Mouse (Mus musculus) liver, embryonic 16.5 days (tissue): ENCODE data around the gene Csrp1. TPM values are rescaled to one million over a fixed set of nuclear protein-coding genes. Genes with fewer than 3 reads are reported as not detected.

Experiments used
- ATAC-seq: fragments of 200-750 bp; cut with Nextera tagmentation; 2 replicates; pipeline ENCODE4 v1.8.0; 2017; ENCODE audit warnings: low read depth, mild to moderate bottlenecking, moderate number of reproducible peaks, moderate library complexity
- H3K27ac ChIP-seq: fragments of 300-500 bp; sonication (generic); 2 replicates; pipeline ENCODE4 v1.5.1; 2014; ENCODE audit warnings: mild to moderate bottlenecking, low read length
- H3K27me3 ChIP-seq: fragments of 300-500 bp; sonication (generic); 2 replicates; pipeline ENCODE4 v1.6.1; 2014; ENCODE audit warnings: low read depth, low read length, mixed read lengths; ENCODE audit not compliant: control insufficient read depth, insufficient read depth
- H3K36me3 ChIP-seq: fragments of 300-500 bp; sonication (generic); 2 replicates; pipeline ENCODE4 v1.6.1; 2014; ENCODE audit warnings: mild to moderate bottlenecking; ENCODE audit not compliant: control insufficient read depth, insufficient read depth
- H3K4me1 ChIP-seq: fragments of 300-500 bp; sonication (generic); 2 replicates; pipeline ENCODE4 v1.6.1; 2014; ENCODE audit warnings: low read depth, low read length, mixed read lengths; ENCODE audit not compliant: control insufficient read depth
- H3K4me2 ChIP-seq: fragments of 300-500 bp; sonication (generic); 2 replicates; pipeline ENCODE4 v1.6.1; 2014; ENCODE audit warnings: low read depth, low read length, mixed read lengths
- H3K4me3 ChIP-seq: fragments of 300-500 bp; sonication (generic); 2 replicates; pipeline ENCODE4 v1.5.1; 2014; ENCODE audit warnings: low read depth, mild to moderate bottlenecking, low read length
- H3K9ac ChIP-seq: fragments of 300-500 bp; sonication (generic); 2 replicates; pipeline ENCODE4 v1.6.1; 2014; ENCODE audit warnings: low read depth, low read length
- H3K9me3 ChIP-seq: fragments of 300-500 bp; sonication (generic); replicated peaks from 2 replicates; pipeline ENCODE4 v1.6.1; 2016; ENCODE audit warnings: low read length; ENCODE audit not compliant: control insufficient read depth
- WGBS: fragments of 180-500 bp; shearing (Covaris S2); extraction: QIAGEN DNeasy Blood & Tissue Kit; methylation state at CpG from one replicate; pipeline ENCODE4 v1.1.7; 2014; ENCODE audit not compliant: insufficient replicate concordance; 5-methylcytosine and 5-hydroxymethylcytosine counted together
- polyA plus RNA-seq: library from polyadenylated mRNA; unstranded; fragments of >200 nt; fragmentation: Nextera tagmentation; extraction: Ambion mirVana; gene quantifications from 2 replicates; pipeline ENCODE4 v1.2.1, GENCODE M21; 2015

Gene Csrp1
- polyA plus RNA-seq, 1 experiment from 2014 or later = 30.5 TPM

GRCm38 (mm10) chr1:135757287-135757686 lies 37.4 kb downstream of the Csrp1 start:
- H3K9me3 ChIP-seq = no peaks in the 10 kb centered on the region
- H3K27ac ChIP-seq = no peak overlapping the region
- no peaks in the 10 kb centered on the region for H3K36me3 ChIP-seq
- 47% methylated on average over 8 of the region's 8 CpGs for WGBS
- H3K27me3 ChIP-seq = no peaks in the 10 kb centered on the region
- no peaks in the 10 kb centered on the region for H3K4me1 ChIP-seq
- H3K4me3 ChIP-seq = no peak overlapping the region
- H3K4me2 ChIP-seq = no peak overlapping the region
- H3K9ac ChIP-seq = no peak overlapping the region
- ATAC-seq = no peak

GRCm38 (mm10) chr1:135759685-135760084 lies 39.8 kb downstream of the Csrp1 start:
- Histone ChIP-seq H3K27ac (no peak overlapping the region), H3K27me3 (peaks cover 3% of the 10 kb centered on the region), H3K4me1 (no peaks in the 10 kb centered on the region), H3K9ac (no peak overlapping the region), H3K4me2 (no peak overlapping the region), H3K9me3 (no peaks in the 10 kb centered on the region), H3K36me3 (no peaks in the 10 kb centered on the region), H3K4me3 (no peak overlapping the region)
- ATAC-seq = no peak
- WGBS = 69% methylated on average over 4 of the region's 4 CpGs

- 44% methylated on average over 8 of the region's 8 CpGs for WGBS
- no peak overlapping the region for H3K27ac ChIP-seq
- peaks cover 8% of the 10 kb centered on the region for H3K27me3 ChIP-seq
- H3K9me3 ChIP-seq = no peaks in the 10 kb centered on the region
- H3K9ac ChIP-seq = no peak overlapping the region
- no peaks in the 10 kb centered on the region for H3K36me3 ChIP-seq
- H3K4me2 ChIP-seq = no peak overlapping the region
- ATAC-seq = no peak
- no peaks in the 10 kb centered on the region for H3K4me1 ChIP-seq
- H3K4me3 ChIP-seq = no peak overlapping the region
Measured at GRCm38 (mm10) chr1:135760216-135760615, 40.4 kb downstream of the Csrp1 start.

- WGBS = 66% methylated on average over 5 of the region's 5 CpGs
- Histone ChIP-seq H3K4me3 (no peak overlapping the region), H3K4me1 (peaks cover 10% of the 10 kb centered on the region), H3K9me3 (no peaks in the 10 kb centered on the region), H3K27ac (no peak overlapping the region), H3K9ac (no peak overlapping the region), H3K27me3 (peaks cover 23% of the 10 kb centered on the region), H3K36me3 (no peaks in the 10 kb centered on the region), H3K4me2 (no peak overlapping the region)
- no peak for ATAC-seq
Measured at GRCm38 (mm10) chr1:135761728-135762127, 41.9 kb downstream of the Csrp1 start.

- peaks cover 30% of the 10 kb centered on the region for H3K27me3 ChIP-seq
- H3K9me3 ChIP-seq = no peaks in the 10 kb centered on the region
- peaks cover 10% of the 10 kb centered on the region for H3K4me1 ChIP-seq
- ATAC-seq = no peak
- no peak overlapping the region for H3K27ac ChIP-seq
- H3K4me2 ChIP-seq = no peak overlapping the region
- no peaks in the 10 kb centered on the region for H3K36me3 ChIP-seq
- 65% methylated on average over 9 of the region's 9 CpGs for WGBS
- H3K4me3 ChIP-seq = no peak overlapping the region
- H3K9ac ChIP-seq = no peak overlapping the region
Measured at GRCm38 (mm10) chr1:135763503-135764205, 43.8 kb downstream of the Csrp1 start.

GRCm38 (mm10) chr1:135764206-135764528 lies 44.3 kb downstream of the Csrp1 start:
- Histone ChIP-seq H3K4me1 (peaks cover 10% of the 10 kb centered on the region), H3K9me3 (no peaks in the 10 kb centered on the region), H3K4me2 (no peak overlapping the region), H3K36me3 (no peaks in the 10 kb centered on the region), H3K27ac (no peak overlapping the region), H3K9ac (no peak overlapping the region), H3K27me3 (peaks cover 30% of the 10 kb centered on the region), H3K4me3 (no peak overlapping the region)
- WGBS = 66% methylated on average over 2 of the region's 2 CpGs
- ATAC-seq = no peak

GRCm38 (mm10) chr1:135765645-135766591 lies 46.1 kb downstream of the Csrp1 start, which contains the start of gene Phlda3:
Phlda3 (plus strand) TSS chr1:135766119.
- H3K4me2 ChIP-seq = peak within 1 kb of the TSS; percentile 81

GRCm38 (mm10) chr1:135766592-135767306 lies 46.9 kb downstream of the Csrp1 start:
- WGBS = 26% methylated on average over 30 of the region's 30 CpGs

More at GRCm38 (mm10) chr1:135765645-135766591, 46.1 kb downstream of the Csrp1 start, which contains the start of gene Phlda3:
- Histone ChIP-seq H3K27me3 (peaks cover 32% of the 10 kb centered on the region), H3K9me3 (no peaks in the 10 kb centered on the region), H3K27ac (no peak within 1 kb of the TSS), H3K9ac (peak within 1 kb of the TSS; percentile 54), H3K4me1 (peaks cover 10% of the 10 kb centered on the region), H3K4me3 (peak within 1 kb of the TSS; percentile 63), H3K36me3 (no peaks in the 10 kb centered on the region)
- WGBS = under 1% methylated on average over 87 of the region's 90 CpGs
- peak; percentile 83 for ATAC-seq

More at GRCm38 (mm10) chr1:135766592-135767306, 46.9 kb downstream of the Csrp1 start:
- H3K4me3 ChIP-seq = peak overlapping the region; percentile 63
- no peak overlapping the region for H3K27ac ChIP-seq
- no peak for ATAC-seq
- no peaks in the 10 kb centered on the region for H3K9me3 ChIP-seq
- H3K4me2 ChIP-seq = peak overlapping the region; percentile 81
- peaks cover 32% of the 10 kb centered on the region for H3K27me3 ChIP-seq
- H3K4me1 ChIP-seq = peaks cover 10% of the 10 kb centered on the region
- H3K36me3 ChIP-seq = no peaks in the 10 kb centered on the region
- H3K9ac ChIP-seq = peak overlapping the region; percentile 54
